ENCODE assay signal across 8 mouse cellular contexts in genomic region chr1:40139798-40140532, GRCm38 (mm10).
DNase-seq lines count a peak whose midpoint lies in the region; ATAC-seq lines count a peak whose summit lies in the region.
"Had no signal": no experiment of that assay in that cellular context is flagged by ENCODE, and none has a peak within 500 bp of the region (broad histone marks: within the 10 kb centered on the region; RNA-seq: fewer than 3 reads in every experiment).

No protein-coding gene starts in this region.

- 16% methylated on average over 14 of the region's 14 CpGs for WGBS in lung, embryonic 15.5 days

- peak overlapping the region; percentile 10 for H3K4me2 ChIP-seq in lung, embryonic 15.5 days
- H3K4me2 ChIP-seq: liver, embryonic 13.5 days had no signal

- H3K9ac ChIP-seq in lung, embryonic 15.5 days = no peak overlapping the region
- H3K9ac ChIP-seq: liver, embryonic 13.5 days had no signal

- H3K36me3 ChIP-seq in lung, embryonic 15.5 days = no peaks in the 10 kb centered on the region
- H3K36me3 ChIP-seq: liver, embryonic 13.5 days had no signal

- peak; percentile 81 for DNase-seq in adrenal gland, adult 2 months
- peak; percentile 11 for DNase-seq in cerebellum, adult 9-11 months
- peak; percentile 88 to 93 for DNase-seq in heart, adult 9 months (ENCODE audit: low spot score in 2 of 2)
- DNase-seq in layer of hippocampus, adult 11-12 months (ENCODE audit: low spot score) = peak; percentile 69
- peak; percentile 61 for DNase-seq in testis, postnatal 14 days (ENCODE audit: low spot score)
- DNase-seq: liver, embryonic 13.5 days had no signal

- no peak overlapping the region for H3K4me3 ChIP-seq in lung, embryonic 15.5 days
- H3K4me3 ChIP-seq: liver, embryonic 13.5 days had no signal

- no peaks in the 10 kb centered on the region for H3K9me3 ChIP-seq in lung, embryonic 15.5 days
- H3K9me3 ChIP-seq: liver, embryonic 13.5 days had no signal

- ATAC-seq in lung, embryonic 15.5 days (ENCODE audit: borderline replicate concordance, extremely low read depth, low FRiP score, low TSS enrichment) = peak; percentile 85
- ATAC-seq in megakaryocyte, adult 5-6 weeks (ENCODE audit: poor library complexity, severe bottlenecking) = no peak

- no peaks in the 10 kb centered on the region for H3K27me3 ChIP-seq in lung, embryonic 15.5 days
- H3K27me3 ChIP-seq: liver, embryonic 13.5 days had no signal

- peaks cover 16% of the 10 kb centered on the region for H3K4me1 ChIP-seq in lung, embryonic 15.5 days
- H3K4me1 ChIP-seq: liver, embryonic 13.5 days had no signal

- H3K27ac ChIP-seq in lung, embryonic 15.5 days = peak overlapping the region; percentile 77
- H3K27ac ChIP-seq: liver, embryonic 13.5 days had no signal

Comparison
In these comparisons a context has a peak if more than half of its experiments do, and no peak if none do; other contexts are left out.
1. DNase-seq: peak in every context shown above with its lines; median percentile 90 in heart, adult 9 months; 81 in adrenal gland, adult 2 months; 69 in layer of hippocampus, adult 11-12 months; 61 in testis, postnatal 14 days; 11 in cerebellum, adult 9-11 months.